Mouse (Mus musculus): ENCODE data around the gene Rock2.

The Rock2 gene

GRCm38 (mm10) chr12:16872926-16873464 lies 21.7 kb upstream of the Rock2 start:
- no peak for DNase-seq

GRCm38 (mm10) chr12:16873549-16873948 lies 21.1 kb upstream of the Rock2 start:
- DNase-seq = no peak

DNA sequence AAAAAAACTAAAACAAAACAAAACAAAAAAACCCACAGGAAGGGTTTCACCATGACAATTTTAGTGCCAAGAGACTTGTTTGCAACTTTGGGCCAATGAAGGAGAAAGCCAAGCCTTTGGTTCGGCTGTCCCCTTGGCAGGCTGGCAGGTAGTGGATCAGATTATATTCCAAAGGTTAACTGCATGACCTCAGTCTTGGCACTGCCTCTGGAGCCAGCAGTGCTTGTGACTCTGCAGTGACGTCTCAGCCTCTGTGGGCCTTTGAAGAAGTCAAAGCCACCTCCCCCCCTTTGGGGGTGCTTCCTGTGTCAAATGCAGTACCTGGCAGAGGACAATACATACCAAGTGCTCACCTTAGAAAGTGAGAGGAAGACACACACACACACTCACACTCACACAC lies 20.6 kb upstream of the Rock2 start:
- no peak for DNase-seq

DNA sequence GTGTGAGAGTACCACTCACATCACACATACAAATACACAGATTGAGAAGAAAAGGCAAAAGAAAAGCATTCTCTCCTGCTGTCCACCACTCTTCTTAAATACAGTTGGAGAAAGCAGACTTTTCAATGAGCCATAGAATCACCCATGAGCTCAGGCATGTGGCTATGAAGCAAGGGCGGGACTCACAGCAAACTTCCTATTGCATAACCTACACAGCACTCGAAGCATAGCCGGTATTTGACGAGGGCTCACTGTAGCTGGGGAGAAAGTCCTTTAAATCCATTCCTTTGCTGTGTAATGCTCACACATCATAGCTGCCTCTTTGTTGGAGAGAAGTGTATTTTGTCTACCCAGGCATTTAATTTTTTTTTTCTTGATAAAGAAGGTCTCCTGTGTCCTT lies 19.4 kb upstream of the Rock2 start:
- no peak for DNase-seq

- no peak for DNase-seq
These were observed 19.0 kb upstream of the Rock2 start for GRCm38 (mm10) chr12:16875678-16876077.

DNA sequence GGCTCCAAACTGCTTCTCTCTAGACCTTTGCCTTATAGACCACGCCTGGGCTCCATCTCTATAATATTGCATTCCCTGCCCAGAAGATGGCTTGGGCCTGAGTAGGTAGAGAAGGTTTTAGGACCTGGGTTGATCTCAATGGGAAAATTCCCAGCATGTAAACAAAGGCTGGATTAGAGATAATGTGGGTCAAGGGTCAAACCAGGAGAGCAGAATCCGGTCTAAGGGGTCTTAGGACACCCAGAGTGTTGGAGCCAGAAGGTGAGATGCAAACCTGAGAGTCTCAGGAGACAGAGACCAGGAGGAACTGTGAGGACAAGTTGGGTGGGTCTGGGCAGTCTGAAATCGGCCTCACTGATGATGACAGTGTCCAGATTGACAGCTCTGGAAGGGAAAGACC lies 18.0 kb upstream of the Rock2 start:
- DNase-seq = no peak

GRCm38 (mm10) chr12:16877141-16877540 lies 17.6 kb upstream of the Rock2 start:
- DNase-seq = no peak

DNA sequence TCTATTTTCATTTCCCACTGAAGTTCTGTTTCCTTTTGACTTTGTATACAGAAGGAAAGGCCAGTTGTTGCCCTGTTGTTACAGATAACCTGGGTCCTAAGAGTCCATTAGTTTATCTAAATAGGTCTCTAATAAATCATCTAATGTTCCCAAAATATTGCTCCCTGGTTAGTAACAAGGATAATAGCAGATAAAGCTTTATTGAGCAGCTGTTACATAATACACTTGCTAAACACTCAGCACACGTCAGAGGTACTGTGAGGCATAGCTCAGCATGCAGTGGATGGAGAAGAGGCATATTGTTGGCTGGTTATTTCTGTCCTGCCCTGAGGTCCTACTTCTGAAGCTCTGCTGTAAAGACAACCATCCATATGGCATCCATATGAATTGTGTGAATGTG lies 17.0 kb upstream of the Rock2 start:
- no peak for DNase-seq

DNA sequence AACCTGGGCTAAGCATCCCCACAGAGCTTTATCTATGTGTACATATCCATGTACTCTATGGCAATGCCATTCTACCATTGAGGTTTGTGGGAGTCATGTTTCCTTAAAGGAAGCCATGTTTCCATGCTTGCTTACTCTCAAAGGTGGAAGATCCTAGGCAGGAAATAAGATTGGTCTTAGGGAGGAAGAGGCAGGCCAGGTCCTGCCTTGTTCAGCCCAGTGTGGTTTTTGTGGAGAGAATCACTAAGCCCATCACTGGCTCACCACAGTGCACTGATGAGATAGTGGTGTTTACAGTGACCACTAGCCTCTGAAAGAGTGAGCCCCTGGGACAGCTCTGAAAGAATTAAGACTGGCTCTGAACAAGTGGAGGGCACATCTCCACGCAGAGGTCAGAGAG lies 15.3 kb upstream of the Rock2 start:
- no peak for DNase-seq

- DNase-seq = no peak
These were observed 14.6 kb upstream of the Rock2 start for GRCm38 (mm10) chr12:16880077-16880476.

GRCm38 (mm10) chr12:16882442-16882841 lies 12.3 kb upstream of the Rock2 start:
- no peak for DNase-seq

DNA sequence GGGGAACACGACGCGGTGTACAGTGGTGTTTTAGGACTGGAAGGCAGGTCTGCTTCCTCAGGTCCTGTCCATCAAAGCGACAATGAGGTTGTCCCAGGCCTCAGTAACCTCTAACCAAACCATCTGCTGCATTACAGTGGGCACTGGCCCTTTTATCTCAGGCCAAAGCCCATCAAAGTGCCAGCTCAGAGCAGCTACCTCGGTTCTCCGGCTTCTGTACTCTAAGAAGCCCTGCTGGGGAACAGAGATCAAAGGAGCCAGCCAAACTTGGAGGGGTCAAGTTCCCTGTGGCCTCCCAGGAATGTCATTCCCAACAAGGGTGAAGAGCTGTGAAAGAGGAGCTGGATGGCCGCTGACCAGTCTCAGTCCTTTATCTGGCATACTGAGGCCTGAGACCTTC lies 11.6 kb upstream of the Rock2 start:
- no peak for DNase-seq

GRCm38 (mm10) chr12:16884534-16884933 lies 10.2 kb upstream of the Rock2 start:
- DNase-seq = no peak

DNA sequence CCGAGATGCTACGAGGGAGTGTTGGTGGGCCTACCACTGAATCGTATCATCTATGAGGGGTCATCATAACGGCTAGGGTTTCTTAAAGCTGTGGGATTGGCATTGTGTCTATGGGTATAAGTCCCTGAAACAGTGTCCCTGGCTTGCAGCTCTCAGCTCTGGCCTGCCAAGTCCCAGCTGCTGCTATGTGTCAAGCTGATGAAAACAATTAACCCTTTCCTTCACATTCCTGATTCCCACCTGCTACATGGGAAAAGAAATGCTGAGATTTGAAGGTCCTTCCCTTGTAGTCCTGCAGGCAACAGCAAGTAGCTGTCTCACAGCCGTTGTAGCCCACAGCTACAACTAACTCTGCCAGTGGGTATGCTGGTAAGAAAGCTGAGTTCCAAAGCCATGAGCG lies 8.3 kb upstream of the Rock2 start:
- no peak for DNase-seq

DNA sequence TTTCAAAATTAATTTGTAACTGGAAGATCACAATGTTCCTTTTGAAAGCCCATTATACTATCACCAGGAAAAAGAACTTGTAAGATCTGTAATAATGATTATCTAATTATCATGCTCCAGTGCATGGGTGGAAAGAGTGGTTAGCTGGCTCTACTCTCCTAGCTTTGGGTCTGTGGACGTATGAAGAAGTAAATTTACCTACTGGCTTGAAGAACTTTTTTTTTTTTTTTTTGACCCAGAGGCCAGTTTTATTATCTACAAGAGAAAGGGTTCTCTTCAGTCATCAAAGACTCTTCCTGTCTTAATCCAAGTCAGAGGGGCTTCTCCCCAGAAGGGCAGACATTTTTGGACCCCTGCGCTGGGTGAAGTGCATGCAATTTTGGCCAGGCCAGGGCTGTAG lies 1.7 kb upstream of the Rock2 start:
- DNase-seq = no peak

- no peak for DNase-seq
These were observed 869 bp upstream of the Rock2 start for GRCm38 (mm10) chr12:16893656-16894395.

- DNase-seq = peak; percentile 43
These were observed 680 bp downstream of the Rock2 start for GRCm38 (mm10) chr12:16895221-16895928.

DNA sequence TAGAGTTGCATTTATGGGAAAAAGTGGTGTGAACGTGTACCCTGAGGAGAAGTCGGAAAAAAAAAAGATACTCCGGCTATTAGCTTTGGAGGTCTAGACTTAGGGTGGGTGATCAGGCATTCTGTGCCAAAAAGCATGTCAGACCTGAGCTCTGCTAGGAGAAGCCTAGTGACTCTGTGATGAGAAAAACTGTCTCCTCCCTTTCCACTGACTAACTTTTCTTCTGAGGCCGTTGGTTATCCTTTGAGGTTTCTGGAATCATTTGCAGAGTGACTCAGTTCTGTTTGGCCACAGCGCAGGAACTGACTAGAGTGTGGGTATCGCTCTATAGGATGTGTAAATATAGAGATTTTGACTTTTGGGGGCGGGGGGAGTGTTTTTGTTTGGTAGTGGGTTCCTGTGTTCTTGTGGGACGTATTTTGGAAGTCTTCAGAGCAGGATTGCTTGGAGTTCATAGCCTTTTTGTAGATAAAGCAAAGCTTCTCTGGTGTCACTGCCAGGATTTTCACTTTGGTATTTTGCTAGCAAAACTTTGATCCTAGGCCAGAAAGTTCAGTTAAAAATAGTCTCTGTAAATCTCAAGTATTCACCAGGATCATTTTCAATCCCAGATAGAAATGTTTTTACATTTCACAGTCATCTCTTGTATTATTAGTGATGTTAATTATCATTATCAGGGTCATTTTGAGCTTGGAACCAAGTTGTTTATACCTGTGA lies 1.5 kb downstream of the Rock2 start:
- no peak for DNase-seq

GRCm38 (mm10) chr12:16897225-16897624 lies 2.5 kb downstream of the Rock2 start:
- DNase-seq = no peak

GRCm38 (mm10) chr12:16898221-16898620 lies 3.5 kb downstream of the Rock2 start:
- DNase-seq = no peak

GRCm38 (mm10) chr12:16898790-16899189 lies 4.1 kb downstream of the Rock2 start:
- no peak for DNase-seq

GRCm38 (mm10) chr12:16900625-16901222 lies 6.0 kb downstream of the Rock2 start:
- no peak for DNase-seq

- DNase-seq = no peak
These were observed 9.4 kb downstream of the Rock2 start for GRCm38 (mm10) chr12:16903949-16904635.

All from right cerebral cortex, postnatal 14 days (tissue).